Mouse (Mus musculus) intestine, embryonic 15.5 days (tissue): ENCODE data around the gene Anapc1. TPM values are rescaled to one million over a fixed set of nuclear protein-coding genes. Genes with fewer than 3 reads are reported as not detected.

Source experiments
- polyA plus RNA-seq: library from polyadenylated mRNA; unstranded; fragments of >200 nt; fragmentation: Nextera tagmentation; extraction: Ambion mirVana; gene quantifications from 2 replicates; pipeline ENCODE4 v1.2.1, GENCODE M21; 2015

Gene Anapc1
- polyA plus RNA-seq, 1 experiment from 2014 or later: 53.5 TPM

Other genes starting within 250 kb of the Anapc1 start
- not detected in 2 replicates for gene Spdye4c, start 96.2 kb downstream of the Anapc1 start, polyA plus RNA-seq
- 9.4 and 10.1 TPM in 2 replicates for gene Mertk, start 11.6 kb upstream of the Anapc1 start, polyA plus RNA-seq
- gene Tmem87b, start 130.7 kb upstream of the Anapc1 start, polyA plus RNA-seq: 46.1 and 50.7 TPM in 2 replicates
- gene Fbln7, start 175.6 kb upstream of the Anapc1 start, polyA plus RNA-seq: 8.8 and 9.9 TPM in 2 replicates